Mouse (Mus musculus) liver, postnatal 0 days (tissue): ENCODE measurements around the gene Pclaf. TPM values are rescaled to one million over a fixed set of nuclear protein-coding genes. Genes with fewer than 3 reads are reported as not detected.

Source experiments
- ATAC-seq: fragments of 200-750 bp; cut with Nextera tagmentation; 2 replicates; pipeline ENCODE4 v1.8.0; 2017; ENCODE audit warnings: mild to moderate bottlenecking, moderate library complexity
- DNase-seq: peaks from one replicate; pipeline ENCODE4 v3.0.0-alpha.2; 2016
- H3K27ac ChIP-seq: fragments of 300-500 bp; sonication (generic); 2 replicates; pipeline ENCODE4 v1.5.1; 2014; ENCODE audit warnings: antibody characterized with exemption, moderate library complexity, mild to moderate bottlenecking, low read depth
- H3K27me3 ChIP-seq: fragments of 300-500 bp; sonication (generic); 2 replicates; pipeline ENCODE4 v1.6.1; 2014; ENCODE audit warnings: low read length, control low read depth, mixed read lengths; ENCODE audit not compliant: insufficient read depth
- H3K36me3 ChIP-seq: fragments of 300-500 bp; sonication (generic); replicated peaks from 2 replicates; pipeline ENCODE4 v1.6.1; 2014; ENCODE audit warnings: mild to moderate bottlenecking, control low read depth, low read length, moderate library complexity, mixed read lengths; ENCODE audit not compliant: insufficient read depth
- H3K4me1 ChIP-seq: fragments of 300-500 bp; sonication (generic); 2 replicates; pipeline ENCODE4 v1.6.1; 2014; ENCODE audit warnings: antibody characterized with exemption, mild to moderate bottlenecking, control low read depth; ENCODE audit not compliant: insufficient read depth
- H3K4me2 ChIP-seq: fragments of 300-500 bp; sonication (generic); 2 replicates; pipeline ENCODE4 v1.6.1; 2014; ENCODE audit warnings: low read depth, mild to moderate bottlenecking, low read length, moderate library complexity, mixed read lengths
- H3K4me3 ChIP-seq: fragments of 300-500 bp; sonication (generic); 2 replicates; pipeline ENCODE4 v1.5.1; 2014; ENCODE audit warnings: low read depth, low read length
- H3K9ac ChIP-seq: fragments of 300-500 bp; sonication (generic); replicated peaks from 2 replicates; pipeline ENCODE4 v1.6.1; 2014; ENCODE audit warnings: mild to moderate bottlenecking, moderate library complexity
- H3K9me3 ChIP-seq: fragments of 300-500 bp; sonication (generic); 2 replicates; pipeline ENCODE4 v1.6.1; 2016; ENCODE audit warnings: mild to moderate bottlenecking, control low read depth, low read length, mixed read lengths
- CTCF ChIP-seq: sonication (generic); IDR thresholded peaks from 2 replicates; pipeline ENCODE4 v1.5.1; 2016; ENCODE audit warnings: antibody characterized with exemption, low read depth
- EP300 ChIP-seq: IDR thresholded peaks from 2 replicates; pipeline ENCODE4 v1.6.1; 2016; ENCODE audit warnings: antibody characterized with exemption, low read depth, mild to moderate bottlenecking
- whole genome bisulfite sequencing: fragments of 180-500 bp; shearing (Covaris S2); extraction: QIAGEN DNeasy Blood & Tissue Kit; methylation state at CpG from one replicate; pipeline ENCODE4 v1.1.7; 2014; ENCODE audit not compliant: insufficient replicate concordance; 5-methylcytosine and 5-hydroxymethylcytosine counted together
- polyA plus RNA-seq: library from polyadenylated mRNA; unstranded; fragments of >200 nt; fragmentation: Nextera tagmentation; extraction: Ambion mirVana; gene quantifications from 2 replicates; pipeline ENCODE4 v1.2.1, GENCODE M21; 2015

Gene Pclaf
- polyA plus RNA-seq, 1 experiment from 2014 or later, result 61.7 TPM

DNA sequence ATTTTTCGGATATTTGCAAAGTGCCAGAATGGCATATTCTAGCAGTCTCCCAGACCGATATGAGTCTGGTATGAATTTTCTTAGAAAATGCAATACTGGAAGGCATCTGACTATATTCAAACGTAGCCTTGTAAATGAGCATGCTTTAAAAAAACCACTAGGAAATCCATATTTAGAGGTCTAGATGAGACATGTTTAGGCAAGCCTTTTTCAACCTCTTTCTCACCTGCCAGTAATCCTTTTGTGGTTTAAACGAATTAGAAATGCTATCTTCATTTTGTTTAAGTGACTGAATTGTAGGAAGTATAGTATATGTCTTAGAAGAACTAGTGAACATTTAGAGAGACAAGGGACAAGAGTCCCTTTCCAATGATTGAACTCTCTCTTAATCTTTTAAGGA, 19.8 kb downstream of the Pclaf start:
- DNase-seq (no peak), ATAC-seq (no peak)
- H3K27me3 ChIP-seq, result no peaks in the 10 kb centered on the region
- H3K9ac ChIP-seq, result peak overlapping the region; percentile 74
- H3K9me3 ChIP-seq, result no peaks in the 10 kb centered on the region
- peaks cover 12% of the 10 kb centered on the region for H3K4me1 ChIP-seq
- H3K36me3 ChIP-seq, result peaks cover 5% of the 10 kb centered on the region; the same call in 1 of the 2 replicates
- H3K27ac ChIP-seq, result peak overlapping the region; percentile 76
- peak overlapping the region; percentile 78 for H3K4me3 ChIP-seq
- WGBS, result 4% methylated on average over 4 of the region's 4 CpGs
- H3K4me2 ChIP-seq, result peak overlapping the region; percentile 97
- TF ChIP-seq CTCF (no peak), EP300 (no peak)

- H3K4me1 ChIP-seq, result peaks cover 12% of the 10 kb centered on the region
- ATAC-seq (no peak), DNase-seq (no peak)
- TF ChIP-seq CTCF (no peak), EP300 (no peak)
- WGBS, result 62% methylated on average over 2 of the region's 2 CpGs
- no peak overlapping the region for H3K4me3 ChIP-seq
- H3K9me3 ChIP-seq, result no peaks in the 10 kb centered on the region
- H3K36me3 ChIP-seq, result no peaks in the 10 kb centered on the region
- no peaks in the 10 kb centered on the region for H3K27me3 ChIP-seq
- H3K9ac ChIP-seq, result no peak overlapping the region
- no peak overlapping the region for H3K27ac ChIP-seq
- no peak overlapping the region for H3K4me2 ChIP-seq
Observed at GRCm38 (mm10) chr9:65913976-65914375, 23.9 kb downstream of the Pclaf start.

DNA sequence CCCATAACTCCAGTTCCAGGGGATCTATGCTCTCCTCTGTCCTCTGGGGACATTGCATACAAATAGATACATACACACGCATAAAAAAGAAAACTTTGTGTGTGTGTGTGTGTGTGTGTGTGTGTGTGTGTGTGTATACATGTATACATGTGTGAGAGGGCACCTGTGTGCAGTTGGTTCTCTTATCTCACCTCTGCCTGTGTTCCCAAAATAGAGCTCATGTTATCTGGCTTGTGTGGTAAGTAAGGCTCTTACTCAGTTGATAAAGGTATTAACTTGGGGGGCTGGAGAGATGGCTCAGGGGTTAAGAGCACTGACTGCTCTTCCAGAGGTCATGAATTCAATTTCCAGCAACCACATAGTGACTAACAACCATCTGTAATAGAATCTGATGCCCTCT, 27.0 kb downstream of the Pclaf start:
- DNase-seq (no peak), ATAC-seq (no peak)
- H3K9me3 ChIP-seq, result no peaks in the 10 kb centered on the region
- H3K36me3 ChIP-seq, result no peaks in the 10 kb centered on the region
- H3K4me3 ChIP-seq, result no peak overlapping the region
- no peak overlapping the region for H3K27ac ChIP-seq
- H3K4me2 ChIP-seq, result no peak overlapping the region
- no peak overlapping the region for H3K9ac ChIP-seq
- WGBS, result 68% methylated on average over 1 of the region's 1 CpGs
- TF ChIP-seq CTCF, result no peak
- TF ChIP-seq EP300, result no peak
- peaks cover 4% of the 10 kb centered on the region for H3K4me1 ChIP-seq
- H3K27me3 ChIP-seq, result no peaks in the 10 kb centered on the region

- Histone ChIP-seq H3K4me1 (no peaks in the 10 kb centered on the region), H3K27me3 (no peaks in the 10 kb centered on the region), H3K9me3 (no peaks in the 10 kb centered on the region), H3K27ac (no peak overlapping the region), H3K9ac (no peak overlapping the region), H3K4me2 (no peak overlapping the region), H3K36me3 (no peaks in the 10 kb centered on the region), H3K4me3 (no peak overlapping the region)
- ATAC-seq (no peak), DNase-seq (no peak)
- no peak for TF ChIP-seq EP300
- no peak for TF ChIP-seq CTCF
Observed at GRCm38 (mm10) chr9:65928456-65928855, 38.4 kb downstream of the Pclaf start.

- H3K9me3 ChIP-seq, result no peaks in the 10 kb centered on the region
- H3K9ac ChIP-seq, result no peak overlapping the region
- no peak for TF ChIP-seq CTCF
- DNase-seq, result no peak
- no peak for ATAC-seq
- H3K4me3 ChIP-seq, result no peak overlapping the region
- H3K36me3 ChIP-seq, result no peaks in the 10 kb centered on the region
- H3K4me1 ChIP-seq, result no peaks in the 10 kb centered on the region
- no peaks in the 10 kb centered on the region for H3K27me3 ChIP-seq
- H3K27ac ChIP-seq, result no peak overlapping the region
- no peak overlapping the region for H3K4me2 ChIP-seq
Observed at GRCm38 (mm10) chr9:65929826-65930225, 39.8 kb downstream of the Pclaf start.

- DNase-seq, result no peak
- Histone ChIP-seq H3K36me3 (no peaks in the 10 kb centered on the region), H3K9ac (no peak overlapping the region), H3K4me3 (no peak overlapping the region), H3K27me3 (no peaks in the 10 kb centered on the region), H3K27ac (no peak overlapping the region), H3K9me3 (no peaks in the 10 kb centered on the region), H3K4me1 (no peaks in the 10 kb centered on the region), H3K4me2 (no peak overlapping the region)
- 78% methylated on average over 2 of the region's 2 CpGs for WGBS
- no peak for TF ChIP-seq EP300
- no peak for ATAC-seq
Observed at GRCm38 (mm10) chr9:65937566-65937965, 47.5 kb downstream of the Pclaf start.

DNA sequence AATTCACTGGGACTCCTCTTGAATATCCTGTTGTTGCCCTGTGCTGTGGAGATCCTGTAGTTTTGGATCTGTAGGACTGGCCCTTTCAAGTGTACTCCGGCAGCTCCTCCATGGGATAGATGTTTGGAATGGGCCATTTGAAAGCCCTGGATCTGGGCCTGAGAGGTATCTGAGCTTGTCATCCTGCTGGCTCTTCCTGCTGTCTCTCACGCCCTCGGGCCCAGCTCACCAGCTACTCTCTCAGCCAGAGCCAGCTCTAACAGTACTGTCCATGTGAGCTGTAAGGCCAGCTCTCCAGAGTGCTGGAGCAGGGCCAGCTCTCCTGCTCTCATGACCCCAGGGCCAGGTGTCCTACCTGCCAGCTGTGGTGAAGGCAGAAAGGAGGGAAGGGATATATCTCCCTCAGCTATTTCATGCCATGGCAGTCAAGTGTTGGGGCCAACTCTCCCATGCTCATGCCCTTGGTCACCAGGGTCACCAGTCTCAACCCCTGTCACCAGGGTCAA, 61.1 kb downstream of the Pclaf start:
- Histone ChIP-seq H3K4me1 (no peaks in the 10 kb centered on the region), H3K9me3 (no peaks in the 10 kb centered on the region), H3K36me3 (no peaks in the 10 kb centered on the region), H3K27ac (0 out of 2 replicates have a peak overlapping the region, but pooled peaks have one; percentile 7), H3K4me2 (no peak overlapping the region), H3K27me3 (no peaks in the 10 kb centered on the region), H3K4me3 (no peak overlapping the region), H3K9ac (no peak overlapping the region)
- no peak for TF ChIP-seq EP300
- no peak for TF ChIP-seq CTCF
- ATAC-seq (peak; percentile 47; the same call in 1 of the 2 replicates), DNase-seq (peak; percentile 62)
- WGBS, result 72% methylated on average over 3 of the region's 3 CpGs

Other genes with a start within 250 kb of the Pclaf start
- 50.9 and 52.8 TPM in 2 replicates for gene Oaz2, start 222.2 kb upstream of the Pclaf start, polyA plus RNA-seq
- 2.0 and 2.8 TPM in 2 replicates for gene Zfp609, start 62.7 kb upstream of the Pclaf start, polyA plus RNA-seq
- gene Trip4, start 18.6 kb downstream of the Pclaf start, polyA plus RNA-seq, result 6.8 and 8.7 TPM in 2 replicates
- gene Csnk1g1, start 18.7 kb downstream of the Pclaf start, polyA plus RNA-seq, result 1.9 and 2.0 TPM in 2 replicates
- 368 and 376 TPM in 2 replicates for gene Ppib, start 170.0 kb downstream of the Pclaf start, polyA plus RNA-seq
- 13.4 and 13.7 TPM in 2 replicates for gene Snx22, start 179.5 kb downstream of the Pclaf start, polyA plus RNA-seq
- gene Snx1, start 236.3 kb downstream of the Pclaf start, polyA plus RNA-seq, result 30.4 and 34.5 TPM in 2 replicates
- 122 and 133 TPM in 2 replicates for gene Ciao2a, start 236.4 kb downstream of the Pclaf start, polyA plus RNA-seq